16 mouse cellular contexts compared by ENCODE assay signal in the genomic region with DNA sequence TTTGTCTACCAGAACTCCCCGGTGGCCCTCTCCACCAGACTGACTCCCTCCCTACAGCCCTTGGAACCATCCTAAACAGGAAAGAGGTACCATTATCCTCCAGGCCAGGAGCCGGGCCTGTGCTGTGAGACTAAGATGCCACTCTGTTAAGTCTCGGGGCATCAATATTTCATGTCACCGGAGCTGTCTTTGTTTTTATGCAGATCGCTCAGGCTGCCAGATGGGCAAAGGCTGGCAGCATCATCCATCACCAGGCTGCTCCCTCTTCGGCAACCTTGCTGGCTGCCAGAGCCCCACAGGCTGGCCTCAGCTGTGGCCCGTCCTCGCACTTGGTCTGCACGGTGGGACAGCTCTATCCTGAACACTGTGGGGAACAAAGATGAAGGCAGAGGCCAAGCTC. TPM values are rescaled to one million over a fixed set of nuclear protein-coding genes. Genes with fewer than 3 reads are reported as not detected.
DNase-seq lines count a peak whose midpoint lies in the region; TF ChIP-seq lines count a peak whose summit lies in the region.
"Had no signal": no experiment of that assay in that cellular context is flagged by ENCODE, and none has a peak within 500 bp of the region (broad histone marks: within the 10 kb centered on the region; RNA-seq: fewer than 3 reads in every experiment).

No protein-coding gene starts in this region.

- 11% methylated on average over 9 of the region's 9 CpGs for WGBS in cerebellum, adult 2 months
- 71% methylated on average over 9 of the region's 9 CpGs for WGBS in hindbrain, embryonic 10.5 days

- H3K9me3 ChIP-seq in hindbrain, embryonic 10.5 days, result no peaks in the 10 kb centered on the region

- TF ChIP-seq CTCF in cerebellum, adult 2 months (IDR thresholded peaks at IDR 0.05; ENCODE audit: borderline replicate concordance, insufficient read depth, low read depth, low read length), result no peak

- intact Hi-C loops in heart, postnatal 25 days (cut with DNase I), result no loop called here

- peak overlapping the region; percentile 2 for H3K27ac ChIP-seq in cerebellum, adult 2 months (ENCODE audit: insufficient read depth, low read length)
- no peak overlapping the region for H3K27ac ChIP-seq in hindbrain, embryonic 10.5 days

- H3K4me1 ChIP-seq in cerebellum, adult 2 months (ENCODE audit: control insufficient read depth, insufficient read depth, low read length), result peaks cover 46% of the 10 kb centered on the region
- no peaks in the 10 kb centered on the region for H3K4me1 ChIP-seq in hindbrain, embryonic 10.5 days (replicated peaks)

- TF ChIP-seq POLR2A in cerebellum, adult 2 months (IDR thresholded peaks at IDR 0.05; ENCODE audit: borderline replicate concordance, insufficient read depth, low read length), result no peak

- DNase-seq in embryo, embryonic 10 days (ENCODE audit: low spot score), result peak; percentile 9
- no peak for DNase-seq in embryo, embryonic 9.5 days (ENCODE audit: extremely low spot score)
- DNase-seq in cerebellum, adult 2 months, result peak; percentile 78 to 87
- peak; percentile 31 for DNase-seq in hindbrain, embryonic 10.5 days (ENCODE audit: low spot score)
- peak; percentile 17 for DNase-seq in neural tube, embryonic 10.5 days (ENCODE audit: extremely low spot score, low spot score)
- DNase-seq in lung, postnatal 14 days, result no peak
- no peak for DNase-seq in heart, postnatal 25 days (ENCODE audit: low spot score)
- DNase-seq in spleen, postnatal 10 days (ENCODE audit: low spot score in 2 of 2), result no peak
- DNase-seq: kidney, adult 2 months; lung, embryonic 14.5 days had no signal

- H3K4me3 ChIP-seq in cerebellum, adult 2 months (replicated peaks; ENCODE audit: insufficient read depth, low read depth, low read length), result no peak overlapping the region
- H3K4me3 ChIP-seq in hindbrain, embryonic 10.5 days, result no peak overlapping the region

- no peaks in the 10 kb centered on the region for H3K36me3 ChIP-seq in hindbrain, embryonic 10.5 days

- no peaks in the 10 kb centered on the region for H3K27me3 ChIP-seq in cerebellum, adult 2 months (ENCODE audit: control insufficient read depth, insufficient read depth, low read length)
- no peaks in the 10 kb centered on the region for H3K27me3 ChIP-seq in hindbrain, embryonic 10.5 days (ENCODE audit: insufficient read depth, poor library complexity, severe bottlenecking)

RNA-seq across cellular contexts. Expression of a gene that starts 6.4 kb away (rescaled TPM):
- 0.08 and 0.10 TPM in 2 replicates for polyA plus RNA-seq in cerebellum, adult 2 months (2012; rRNA removed)
- not detected in 2 replicates for polyA plus RNA-seq in hindbrain, embryonic 10.5 days (2016; fragmentation: Nextera tagmentation; extraction: Ambion mirVana)
- total RNA-seq in heart, postnatal 25 days (2021), result not detected
- total RNA-seq: granulocyte monocyte progenitor cell, adult 5-6 weeks; layer of hippocampus, postnatal 10 days had no signal
- polyA plus RNA-seq: embryonic facial prominence, embryonic 11.5 days; heart, postnatal 0 days; kidney, adult 2 months; limb, embryonic 11.5 days; lung, embryonic 14.5 days had no signal

RNA-seq across cellular contexts. Expression of a gene that starts 45.0 kb away (rescaled TPM):
- not detected in 2 replicates for polyA plus RNA-seq in cerebellum, adult 2 months (2012; rRNA removed)
- not detected in 2 replicates for polyA plus RNA-seq in hindbrain, embryonic 10.5 days (2016; fragmentation: Nextera tagmentation; extraction: Ambion mirVana)
- under 1 TPM in 1 of 2 experiments, not detected in 1; 0.22 TPM for total RNA-seq in heart, postnatal 25 days (2021)
- total RNA-seq: granulocyte monocyte progenitor cell, adult 5-6 weeks; layer of hippocampus, postnatal 10 days had no signal
- polyA plus RNA-seq: embryonic facial prominence, embryonic 11.5 days; limb, embryonic 11.5 days had no signal

RNA-seq across cellular contexts. Expression of a gene that starts 53.9 kb away (rescaled TPM):
- polyA plus RNA-seq in cerebellum, adult 2 months (2012; rRNA removed), result not detected in 2 replicates
- polyA plus RNA-seq in hindbrain, embryonic 10.5 days (2016; fragmentation: Nextera tagmentation; extraction: Ambion mirVana), result not detected in 2 replicates
- not detected for total RNA-seq in heart, postnatal 25 days (2021)
- total RNA-seq: granulocyte monocyte progenitor cell, adult 5-6 weeks; layer of hippocampus, postnatal 10 days had no signal
- polyA plus RNA-seq: frontal cortex, adult 2 months; kidney, adult 2 months; limb, embryonic 11.5 days had no signal

Comparison
In these comparisons a context has a peak if more than half of its experiments do, and no peak if none do; other contexts are left out.
1. DNase-seq: peak in embryo, embryonic 10 days (single experiment), cerebellum, adult 2 months (2 of 2), hindbrain, embryonic 10.5 days (single experiment) and neural tube, embryonic 10.5 days (single experiment); none in embryo, embryonic 9.5 days (single experiment), lung, postnatal 14 days (single experiment), heart, postnatal 25 days (single experiment) and spleen, postnatal 10 days (0 of 2).